ENCODE assay signal across 20 mouse cellular contexts in genomic region chr4:139200946-139201345, GRCm38 (mm10). TPM values are rescaled to one million over a fixed set of nuclear protein-coding genes. Genes with fewer than 3 reads are reported as not detected.
A peak's percentile ranks its signal among the peaks of the same experiment; 100 is the strongest.
DNase-seq lines count a peak whose midpoint lies in the region; ATAC-seq and TF ChIP-seq lines count a peak whose summit lies in the region.
"Had no signal": no experiment of that assay in that cellular context is flagged by ENCODE, and none has a peak within 500 bp of the region (broad histone marks: within the 10 kb centered on the region; RNA-seq: fewer than 3 reads in every experiment).

No protein-coding gene starts in this region.

- H3K4me3 ChIP-seq in intestine, postnatal 0 days (ENCODE audit: low read depth, low read length), result no peak overlapping the region
- no peak overlapping the region for H3K4me3 ChIP-seq in intestine, embryonic 16.5 days (ENCODE audit: low read length)
- H3K4me3 ChIP-seq in liver, embryonic 12.5 days, result no peak overlapping the region
- no peak overlapping the region for H3K4me3 ChIP-seq in bone marrow macrophage, adult 2 months (ENCODE audit: insufficient read depth, low read length)
- H3K4me3 ChIP-seq: embryonic facial prominence, embryonic 12.5 days; forebrain, embryonic 13.5 days; heart, embryonic 13.5 days; hindbrain, embryonic 15.5 days had no signal

- H3K27me3 ChIP-seq in intestine, postnatal 0 days (replicated peaks; ENCODE audit: control insufficient read depth, insufficient read depth, low read length), result no peaks in the 10 kb centered on the region
- H3K27me3 ChIP-seq in intestine, embryonic 16.5 days (replicated peaks; ENCODE audit: control insufficient read depth, insufficient read depth, low read length), result no peaks in the 10 kb centered on the region
- no peaks in the 10 kb centered on the region for H3K27me3 ChIP-seq in liver, embryonic 12.5 days (replicated peaks)
- H3K27me3 ChIP-seq: embryonic facial prominence, embryonic 12.5 days; forebrain, embryonic 13.5 days; heart, embryonic 13.5 days; hindbrain, embryonic 15.5 days had no signal

- TF ChIP-seq CTCF in intestine, postnatal 0 days (IDR thresholded peaks at IDR 0.05; ENCODE audit: low read depth), result no peak
- no peak for TF ChIP-seq CTCF in bone marrow macrophage, adult 2 months (IDR thresholded peaks at IDR 0.05; ENCODE audit: low read depth, low read length)

- 0 out of 2 replicates have a peak overlapping the region, but pooled peaks have one; percentile 1 for H3K4me2 ChIP-seq in intestine, postnatal 0 days (replicated peaks; ENCODE audit: low read depth)
- no peak overlapping the region for H3K4me2 ChIP-seq in intestine, embryonic 16.5 days (ENCODE audit: low read depth, low read length)
- 0 out of 2 replicates have a peak overlapping the region, but pooled peaks have one; percentile 3 for H3K4me2 ChIP-seq in liver, embryonic 12.5 days
- H3K4me2 ChIP-seq: embryonic facial prominence, embryonic 12.5 days; forebrain, embryonic 13.5 days; heart, embryonic 13.5 days; hindbrain, embryonic 15.5 days had no signal

- peaks cover 8% of the 10 kb centered on the region; the same call in 1 of the 2 replicates for H3K36me3 ChIP-seq in intestine, postnatal 0 days (ENCODE audit: control insufficient read depth, insufficient read depth)
- no peaks in the 10 kb centered on the region for H3K36me3 ChIP-seq in intestine, embryonic 16.5 days (ENCODE audit: control insufficient read depth, insufficient read depth, low read length)
- H3K36me3 ChIP-seq in liver, embryonic 12.5 days, result peaks cover 55% of the 10 kb centered on the region
- H3K36me3 ChIP-seq: hindbrain, embryonic 15.5 days had no signal

- DNase-seq in liver, result no peak
- no peak for DNase-seq in lung, postnatal 4 days
- DNase-seq: adrenal gland, adult 8-10 months; adrenal gland, postnatal 36 days; cerebellum, adult 11 months; cerebellum, adult 8-10 months; cerebellum, postnatal 25 days; forebrain, postnatal 0 days; gastrocnemius, postnatal 25 days; heart, adult 11 months; heart, postnatal 36 days had no signal

- ATAC-seq in intestine, postnatal 0 days, result no peak
- ATAC-seq in intestine, embryonic 16.5 days, result no peak
- ATAC-seq in liver, embryonic 12.5 days, result no peak
- peak; percentile 26; the same call in 1 of the 2 replicates for ATAC-seq in megakaryocyte-erythroid progenitor cell, adult 5-6 weeks (replicated peaks; ENCODE audit: low FRiP score, low TSS enrichment, poor library complexity, severe bottlenecking)
- ATAC-seq: forebrain, embryonic 13.5 days; forebrain, postnatal 0 days had no signal

- H3K4me1 ChIP-seq in intestine, postnatal 0 days (replicated peaks; ENCODE audit: control insufficient read depth, insufficient read depth, low read length), result no peaks in the 10 kb centered on the region; the same call in 1 of the 2 replicates
- H3K4me1 ChIP-seq in intestine, embryonic 16.5 days (ENCODE audit: control insufficient read depth, insufficient read depth, low read length), result peaks cover 63% of the 10 kb centered on the region
- peaks cover 98% of the 10 kb centered on the region for H3K4me1 ChIP-seq in liver, embryonic 12.5 days
- H3K4me1 ChIP-seq in bone marrow macrophage, adult 2 months (ENCODE audit: control insufficient read depth, insufficient read depth, low read length), result peaks cover 87% of the 10 kb centered on the region

- no peak overlapping the region for H3K9ac ChIP-seq in intestine, postnatal 0 days (ENCODE audit: low read depth, low read length)
- no peak overlapping the region for H3K9ac ChIP-seq in intestine, embryonic 16.5 days (ENCODE audit: low read depth, low read length)
- no peak overlapping the region for H3K9ac ChIP-seq in liver, embryonic 12.5 days
- H3K9ac ChIP-seq: embryonic facial prominence, embryonic 12.5 days; forebrain, embryonic 13.5 days; forebrain, postnatal 0 days; heart, embryonic 13.5 days; hindbrain, embryonic 15.5 days had no signal

- no peak overlapping the region for H3K27ac ChIP-seq in intestine, postnatal 0 days (ENCODE audit: low read depth, low read length)
- H3K27ac ChIP-seq in intestine, embryonic 16.5 days (ENCODE audit: low read length), result no peak overlapping the region
- no peak overlapping the region for H3K27ac ChIP-seq in liver, embryonic 12.5 days
- peak overlapping the region; percentile 95 for H3K27ac ChIP-seq in bone marrow macrophage, adult 2 months (ENCODE audit: insufficient read depth, low read depth, low read length)
- H3K27ac ChIP-seq: embryonic facial prominence, embryonic 12.5 days; forebrain, embryonic 13.5 days; heart, embryonic 13.5 days; hindbrain, embryonic 15.5 days had no signal

- TF ChIP-seq POLR2A in bone marrow macrophage, adult 2 months (IDR thresholded peaks at IDR 0.05; ENCODE audit: borderline replicate concordance, low read depth, low read length), result no peak

- H3K9me3 ChIP-seq in intestine, postnatal 0 days (ENCODE audit: control insufficient read depth), result no peaks in the 10 kb centered on the region
- no peaks in the 10 kb centered on the region for H3K9me3 ChIP-seq in intestine, embryonic 16.5 days (ENCODE audit: control insufficient read depth, low read length)
- H3K9me3 ChIP-seq in liver, embryonic 12.5 days (replicated peaks), result no peaks in the 10 kb centered on the region
- H3K9me3 ChIP-seq: embryonic facial prominence, embryonic 12.5 days; forebrain, embryonic 13.5 days; heart, embryonic 13.5 days; hindbrain, embryonic 15.5 days had no signal

- WGBS in intestine, postnatal 0 days, result 59% methylated on average over 3 of the region's 3 CpGs
- 82% methylated on average over 3 of the region's 3 CpGs for WGBS in intestine, embryonic 16.5 days
- 24% methylated on average over 3 of the region's 3 CpGs for WGBS in liver, embryonic 12.5 days (ENCODE audit: insufficient replicate concordance)

RNA-seq across cellular contexts. Expression of gene Capzb, which starts 8.2 kb away (rescaled TPM):
- polyA plus RNA-seq in intestine, postnatal 0 days (2015; fragmentation: Nextera tagmentation; extraction: Ambion mirVana), result 299 and 306 TPM in 2 replicates
- polyA plus RNA-seq in intestine, embryonic 16.5 days (2015; fragmentation: Nextera tagmentation; extraction: Ambion mirVana), result 440 and 454 TPM in 2 replicates
- polyA plus RNA-seq in liver, embryonic 12.5 days (2016; fragmentation: Nextera tagmentation; extraction: Ambion mirVana), result 208 and 209 TPM in 2 replicates
- polyA plus RNA-seq in bone marrow macrophage, adult 2 months (2012; ENCODE audit: insufficient read depth, insufficient read length, missing spikeins), result 483 and 496 TPM in 2 replicates
- 216 and 230 TPM in 2 replicates for total RNA-seq in megakaryocyte-erythroid progenitor cell, adult 5-6 weeks (2014; fragmentation: Nextera tagmentation)
- total RNA-seq in megakaryocyte-erythroid progenitor cell, adult 5-6 weeks (2017), result 90.1 and 113 TPM in 2 replicates
